Mouse (Mus musculus) c-Kit-positive CD71-positive TER-119-positive erythroid progenitor cells, embryonic 14.5 days (primary cell): Measurements from ENCODE around the gene Plxnb2.

Experiments
- DNase-seq: peaks from one replicate; pipeline ENCODE4 v3.0.0-alpha.2; 2013; ENCODE audit warnings: low spot score

Gene Plxnb2

DNA sequence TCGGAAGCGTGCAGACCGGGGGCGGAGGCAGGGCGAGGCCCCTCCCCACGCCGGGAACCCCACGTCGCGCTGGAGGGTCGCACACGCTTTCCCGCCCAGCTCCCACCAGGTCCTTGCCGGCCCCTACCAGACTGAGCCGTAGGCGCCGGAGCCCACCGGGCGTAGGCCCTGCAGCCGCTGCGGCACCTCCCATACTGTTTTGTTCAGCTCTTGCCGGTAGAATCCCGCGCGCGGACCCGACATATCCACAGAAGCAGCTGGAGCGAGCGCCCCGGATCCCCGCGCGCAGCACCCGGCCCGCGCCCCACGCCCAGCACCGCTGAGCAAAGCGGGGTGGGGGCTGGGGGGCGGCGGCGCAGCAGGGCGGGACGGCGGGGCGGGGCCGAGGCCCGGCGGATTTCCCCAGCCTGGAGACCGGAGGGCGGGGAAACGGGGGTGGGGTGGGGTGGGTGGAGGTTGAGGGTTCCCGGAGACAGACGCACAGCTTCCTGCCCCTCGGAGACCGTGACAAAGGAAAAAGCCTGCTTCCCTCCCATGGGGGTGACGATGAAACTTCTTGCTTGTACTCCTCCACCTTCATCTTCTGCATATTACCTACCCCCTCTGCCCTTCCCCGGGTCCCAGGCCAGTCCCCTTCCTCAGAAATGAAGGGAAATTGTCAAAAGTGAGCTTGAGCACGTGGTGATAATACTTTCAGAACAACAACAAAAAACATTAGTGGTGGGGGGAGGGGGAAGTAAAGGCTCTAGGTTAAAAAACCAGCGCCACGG is 31.1 kb downstream of the Plxnb2 start, which contains the start of gene Mapk11:
Mapk11 (minus strand) TSS at position 358 of the 770 bp plus-strand sequence.
- no peak for DNase-seq

DNA sequence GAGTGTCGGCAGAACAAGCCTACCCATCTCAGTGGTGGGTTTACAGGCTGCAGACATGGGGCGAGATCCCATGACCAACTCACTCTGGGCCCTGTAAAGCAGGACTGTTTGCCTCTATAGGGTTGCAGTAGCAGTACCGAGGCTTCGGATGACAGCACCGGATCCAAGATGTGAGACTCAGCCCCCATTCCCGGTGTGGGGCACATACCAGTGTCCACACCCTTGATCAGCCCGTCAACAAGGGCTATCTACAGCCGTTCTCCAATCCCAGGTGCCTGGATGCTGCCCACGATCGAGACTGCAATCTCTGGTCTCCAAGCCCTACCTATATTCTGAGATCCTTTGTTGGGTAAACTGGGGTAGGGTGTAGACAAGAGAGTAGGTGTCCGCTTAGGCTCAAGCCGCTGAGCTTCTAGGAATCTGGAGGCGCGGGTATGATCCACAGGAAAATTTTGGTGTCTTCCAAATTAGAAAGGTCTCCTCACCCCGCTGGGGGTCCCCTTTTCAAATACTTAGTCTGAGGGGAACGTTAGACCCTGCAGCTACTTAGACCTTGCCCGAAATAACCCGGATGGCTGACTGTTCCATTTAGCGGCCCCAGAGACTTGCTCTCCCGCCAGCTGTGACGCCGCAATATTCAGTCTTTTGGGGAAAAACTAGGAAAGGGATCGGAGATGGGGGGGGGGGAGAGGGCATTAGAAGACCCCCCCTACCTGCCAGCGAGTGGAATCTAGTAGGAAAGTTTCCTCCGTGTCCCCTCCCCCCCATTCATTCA is 31.9 kb downstream of the Plxnb2 start:
- DNase-seq = no peak

DNA sequence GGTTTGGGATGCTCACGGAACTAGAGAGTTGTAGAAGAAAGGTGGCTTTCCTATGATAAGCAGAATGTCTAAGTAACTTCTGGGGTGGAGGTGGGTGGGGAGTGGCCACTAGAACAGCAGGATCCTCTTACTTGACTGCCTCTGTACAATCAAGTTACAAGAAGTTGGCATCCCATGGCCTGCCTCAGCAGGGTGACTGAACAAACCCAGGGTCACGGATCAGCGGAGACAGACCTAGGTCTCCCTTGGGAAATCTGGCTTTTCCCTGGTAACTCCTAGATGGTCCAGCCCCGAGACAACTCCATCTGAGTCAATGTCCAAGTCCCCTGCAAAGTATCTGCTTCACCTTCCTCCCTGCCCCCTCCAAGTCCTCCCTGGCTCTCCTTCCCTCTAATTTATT is 32.7 kb downstream of the Plxnb2 start:
- no peak for DNase-seq

DNA sequence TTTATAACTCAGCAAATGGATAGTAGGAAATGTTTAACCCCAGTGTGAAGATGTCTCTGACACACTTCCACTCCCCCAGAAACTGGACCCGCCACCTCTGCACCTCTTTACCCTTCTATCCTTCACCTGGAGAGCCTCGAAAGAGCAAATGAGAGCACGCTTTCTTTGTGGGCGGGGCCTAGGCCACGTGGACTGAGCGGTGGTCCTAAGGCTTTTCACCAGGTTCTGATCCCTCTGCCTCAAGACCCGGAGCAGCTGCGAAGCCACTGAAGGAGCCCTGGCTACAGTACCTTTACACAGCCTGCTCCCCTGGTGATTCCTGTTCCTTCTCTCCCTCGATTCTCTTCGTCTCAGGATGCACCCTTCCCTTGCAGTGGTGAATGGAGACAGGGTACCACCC is 33.1 kb downstream of the Plxnb2 start:
- no peak for DNase-seq

DNA sequence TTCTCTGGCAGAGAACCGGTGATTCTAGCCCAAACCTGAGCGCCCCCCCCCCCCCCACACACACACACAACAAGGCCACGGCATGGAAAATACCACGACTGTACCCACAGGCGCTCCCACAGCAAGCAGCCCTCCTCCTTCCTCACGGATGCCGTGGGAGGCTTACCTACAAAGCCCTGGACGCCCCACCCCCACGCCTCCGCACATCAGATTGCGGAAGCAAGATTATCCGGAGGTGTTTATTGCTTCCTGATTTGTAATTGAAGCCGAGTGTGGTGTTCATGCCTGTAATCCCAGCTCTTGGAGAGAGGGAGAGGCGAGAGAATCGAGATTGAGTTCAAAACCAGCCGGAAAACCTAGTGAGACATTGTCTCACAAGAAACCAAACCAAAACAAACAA is 33.6 kb downstream of the Plxnb2 start:
- no peak for DNase-seq

DNA sequence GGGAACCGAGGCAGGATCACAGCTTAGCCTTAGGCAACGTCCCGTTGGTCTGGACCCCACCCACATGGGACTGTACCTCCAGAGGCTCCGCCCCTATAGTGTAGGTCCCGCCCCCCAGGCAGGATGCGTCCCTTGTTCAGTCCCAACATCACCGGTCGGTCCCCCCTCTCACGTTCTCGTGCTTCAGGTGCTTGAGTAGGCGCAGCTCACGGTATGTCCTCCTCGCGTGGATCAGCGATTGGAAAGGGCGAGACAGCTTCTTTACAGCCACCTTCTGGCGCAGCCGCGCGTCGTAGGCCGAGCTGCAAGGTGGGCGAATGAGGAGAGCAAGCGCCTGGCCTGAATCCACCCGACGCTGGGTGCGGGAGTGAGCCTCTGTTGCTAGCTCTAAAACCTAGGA is 34.1 kb downstream of the Plxnb2 start:
- DNase-seq = no peak

DNA sequence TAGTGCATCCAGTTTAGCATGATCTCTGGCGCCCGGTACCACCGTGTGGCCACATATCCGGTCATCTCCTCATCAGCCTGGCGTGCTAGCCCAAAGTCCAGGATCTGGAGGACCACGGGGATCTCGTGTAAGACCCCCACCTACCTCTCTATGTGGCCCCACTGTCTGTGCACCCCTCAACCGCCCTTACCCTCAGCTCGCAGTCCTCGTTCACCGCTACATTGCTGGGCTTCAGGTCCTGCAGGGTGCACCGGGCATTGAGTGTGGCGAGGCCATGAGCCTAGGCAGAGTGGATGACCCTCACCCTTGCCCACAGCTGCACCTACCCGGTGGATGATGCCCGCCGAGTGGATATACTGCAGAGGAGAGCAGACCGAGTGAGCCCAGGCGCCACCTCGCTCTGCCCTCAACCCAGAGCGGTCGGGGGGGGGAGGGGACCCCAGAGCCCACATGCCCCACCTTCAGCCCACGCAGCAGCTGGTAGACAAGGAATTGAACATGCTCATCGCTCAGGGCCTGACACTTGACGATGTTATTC is 34.7 kb downstream of the Plxnb2 start:
- no peak for DNase-seq

DNA sequence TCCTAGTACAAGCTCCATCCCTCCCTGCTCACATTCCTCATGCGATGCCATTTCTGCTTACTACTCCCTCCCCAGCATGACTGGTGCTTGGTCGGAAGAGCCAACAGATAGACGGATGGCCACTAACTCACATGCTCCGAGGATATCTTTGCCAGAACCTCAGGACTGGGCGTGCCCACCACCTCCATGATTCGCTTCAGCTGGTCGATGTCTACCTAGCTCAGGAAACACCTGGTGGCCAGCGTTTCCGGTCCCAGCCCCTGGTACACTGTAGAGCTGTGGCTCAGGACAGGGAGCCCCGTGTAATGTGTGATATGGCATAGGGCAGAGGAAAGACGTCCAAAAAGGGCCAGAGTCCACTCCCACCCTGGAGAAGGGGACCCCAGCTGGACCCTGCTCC is 35.6 kb downstream of the Plxnb2 start:
- DNase-seq = no peak

DNA sequence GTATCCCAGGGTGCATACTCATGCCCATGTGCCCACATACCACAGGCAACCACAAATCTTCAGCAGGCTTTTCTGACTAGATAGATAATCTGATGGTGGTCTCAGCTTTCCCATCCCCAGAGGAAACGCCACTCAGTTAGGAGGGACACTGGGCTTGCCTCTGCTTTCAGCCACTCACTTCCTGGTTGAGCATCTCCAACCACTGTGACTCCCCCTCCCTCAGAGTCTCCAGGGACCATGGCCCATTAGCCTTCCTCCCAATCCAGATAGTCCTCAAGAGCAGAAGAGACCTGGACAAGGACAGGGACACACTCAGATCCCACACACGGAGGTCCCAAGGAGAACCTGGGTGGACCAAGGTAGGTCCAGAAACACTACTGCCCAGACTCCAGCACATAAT is 37.5 kb downstream of the Plxnb2 start:
- no peak for DNase-seq

DNA sequence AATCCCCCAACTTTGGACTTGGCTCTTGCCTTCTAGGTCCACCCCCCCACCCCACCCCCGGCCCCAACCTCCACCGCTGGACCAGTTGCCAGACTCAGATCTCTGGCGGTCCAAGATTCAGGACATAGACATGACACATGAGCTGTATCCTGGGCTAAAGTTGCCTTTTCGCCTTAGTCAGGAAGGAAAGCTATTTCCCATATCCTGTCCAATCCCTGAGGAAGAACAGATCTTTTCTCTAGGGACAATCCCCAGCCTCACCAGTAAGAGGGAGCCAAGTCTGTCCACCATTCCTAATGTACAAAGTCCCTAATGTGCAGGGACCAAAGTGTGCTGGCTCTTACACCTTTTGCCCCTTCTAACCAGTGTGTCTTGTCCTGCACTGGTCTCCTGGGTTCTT is 38.7 kb downstream of the Plxnb2 start:
- no peak for DNase-seq

DNA sequence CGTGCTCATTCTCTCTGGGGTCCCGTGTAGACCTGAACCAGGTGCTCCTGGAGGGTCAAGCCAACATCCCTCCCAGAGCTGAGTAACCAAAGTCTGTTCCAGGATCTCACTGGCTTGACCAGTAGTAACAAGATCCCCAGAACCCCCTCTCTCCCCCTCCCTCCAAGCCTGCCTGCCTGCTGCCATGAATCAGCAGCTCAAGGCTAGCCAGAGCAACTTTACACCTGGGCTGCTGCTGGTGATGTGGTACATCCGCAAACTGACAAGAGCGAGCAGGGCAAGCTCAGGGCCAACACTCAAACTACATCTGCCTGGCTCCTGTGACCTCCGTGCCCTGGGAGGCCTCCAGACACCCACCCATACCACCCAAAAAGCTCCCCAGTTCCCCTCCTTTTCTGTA is 39.1 kb downstream of the Plxnb2 start:
- no peak for DNase-seq

DNA sequence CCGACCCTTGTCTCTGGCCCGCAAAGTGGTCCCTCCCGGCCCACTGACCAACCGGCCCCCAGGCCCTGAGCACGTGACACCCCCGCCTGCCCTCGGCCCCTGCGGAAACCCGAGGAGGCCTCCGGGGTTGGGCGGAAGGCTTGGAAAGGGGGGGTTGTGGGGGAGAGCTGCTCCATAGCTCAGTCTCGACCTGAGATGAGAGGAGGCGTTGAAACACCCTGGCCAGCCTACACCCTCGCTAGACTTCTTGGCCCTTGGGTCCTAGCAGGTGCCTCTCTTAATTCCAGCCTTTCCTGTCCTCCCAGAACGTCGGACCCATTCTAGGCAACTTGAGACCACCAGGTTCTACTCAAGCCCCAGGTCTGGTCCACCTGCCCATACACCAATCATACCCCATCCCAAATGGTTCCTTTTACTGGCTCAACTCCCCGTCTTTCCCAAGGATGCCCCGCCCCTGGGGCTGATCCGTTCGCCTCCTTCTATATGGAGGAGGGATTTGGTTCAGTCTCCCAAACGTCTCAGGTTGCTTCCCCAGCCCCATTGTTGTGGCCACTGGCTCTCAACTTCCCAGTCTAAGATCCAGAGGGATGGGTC is 39.8 kb downstream of the Plxnb2 start, which contains the start of gene Mapk12:
Mapk12 (minus strand) TSS at position 45 of the 594 bp plus-strand sequence.
- DNase-seq = no peak

DNA sequence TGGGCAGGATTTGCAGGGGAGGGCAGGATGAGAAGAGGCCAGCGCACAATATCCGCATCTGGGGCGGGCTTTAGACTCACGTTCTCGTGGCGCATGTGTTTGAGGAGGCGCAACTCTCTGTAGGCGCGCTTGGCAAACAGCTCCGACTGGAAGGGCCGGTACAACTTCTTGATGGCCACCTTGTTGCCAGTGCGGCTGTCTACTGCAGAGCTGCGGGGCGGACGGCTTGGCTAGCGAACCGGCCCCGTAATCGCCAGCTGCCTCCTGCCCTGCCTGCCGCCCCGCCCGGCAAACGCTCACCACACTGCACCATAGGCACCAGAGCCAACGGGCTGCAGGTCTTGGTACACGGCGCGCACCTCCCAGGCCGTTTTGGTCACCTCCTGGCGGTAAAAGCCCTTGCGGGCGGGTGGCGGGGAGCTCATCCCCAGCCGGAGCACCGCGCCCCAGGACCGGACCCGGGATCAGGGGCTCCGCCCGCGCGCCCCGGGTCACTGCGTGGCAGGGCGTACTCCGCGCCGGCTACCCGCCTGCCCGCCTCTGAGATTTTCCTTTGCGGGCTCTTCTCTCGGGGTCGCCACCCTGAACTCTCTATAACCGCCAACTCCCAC is 40.4 kb downstream of the Plxnb2 start:
- DNase-seq = no peak

DNA sequence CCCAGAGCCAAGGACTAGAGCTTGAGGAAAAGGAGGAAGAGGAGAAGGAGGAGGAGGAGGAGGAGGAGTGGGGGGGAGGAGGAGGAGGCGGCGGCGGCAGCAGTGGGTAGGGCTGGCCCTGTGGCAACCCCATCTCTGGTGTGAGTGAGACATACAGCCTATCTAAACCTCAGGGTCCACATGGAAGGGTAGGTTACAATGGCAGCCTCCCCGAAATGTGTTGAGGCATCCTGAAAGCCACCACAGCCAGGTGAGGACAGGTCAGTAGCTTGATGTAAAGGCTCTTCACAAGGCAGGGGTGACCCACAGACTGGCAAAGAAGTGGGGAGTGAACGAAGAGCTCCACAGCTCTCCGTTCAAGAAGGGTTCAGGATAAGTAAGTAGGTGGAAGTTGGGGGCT is 42.1 kb downstream of the Plxnb2 start:
- DNase-seq = no peak

DNA sequence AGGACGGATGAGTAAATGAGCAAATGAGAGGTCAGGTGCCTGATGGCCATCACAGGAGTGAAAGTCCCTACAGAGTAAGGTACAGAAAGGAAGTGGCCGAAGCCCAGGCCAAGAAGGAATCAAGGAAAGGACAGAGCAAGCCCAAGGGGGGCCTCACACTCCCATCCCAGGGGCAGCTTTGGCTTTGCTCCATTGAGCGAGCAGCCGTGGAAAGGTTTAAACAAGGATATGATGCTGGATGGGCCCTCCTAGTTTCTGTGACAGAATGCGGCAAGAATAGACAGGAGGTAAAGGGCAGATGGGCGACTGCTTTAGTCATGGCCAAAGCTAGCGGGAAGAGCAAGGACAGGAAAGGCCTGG is 42.6 kb downstream of the Plxnb2 start:
- DNase-seq = no peak

DNA sequence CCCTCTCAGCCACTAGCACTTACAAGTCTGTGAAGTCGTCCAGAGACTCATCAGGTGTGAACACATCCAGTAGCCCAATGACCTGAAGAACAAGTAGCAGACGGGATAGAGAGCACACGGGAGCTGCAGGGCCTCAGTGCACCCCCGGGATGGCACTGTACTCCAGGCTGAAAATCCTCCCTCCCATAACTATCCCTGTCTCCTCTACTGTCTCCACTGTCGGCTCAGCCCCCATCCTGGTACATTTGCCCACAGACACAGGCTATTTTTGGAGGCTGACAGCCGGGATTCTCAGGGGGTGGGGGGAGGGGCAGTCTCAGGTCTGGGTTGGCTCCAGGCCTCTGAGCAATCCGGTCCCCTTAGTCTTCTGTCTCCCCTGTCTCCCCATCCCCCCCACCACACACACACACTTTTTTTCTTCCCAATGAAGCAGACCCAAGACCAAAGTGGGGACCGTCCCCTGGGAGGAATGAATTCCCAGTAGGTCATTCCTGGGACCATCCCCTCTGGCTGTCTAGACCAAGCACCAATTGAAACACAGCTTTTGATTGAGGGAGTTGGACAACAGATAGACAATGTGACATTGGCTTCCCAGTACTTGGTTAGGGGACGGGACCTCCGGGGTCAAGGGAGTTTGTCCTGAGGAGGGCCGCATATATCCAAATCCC is 43.1 kb downstream of the Plxnb2 start:
- no peak for DNase-seq

DNA sequence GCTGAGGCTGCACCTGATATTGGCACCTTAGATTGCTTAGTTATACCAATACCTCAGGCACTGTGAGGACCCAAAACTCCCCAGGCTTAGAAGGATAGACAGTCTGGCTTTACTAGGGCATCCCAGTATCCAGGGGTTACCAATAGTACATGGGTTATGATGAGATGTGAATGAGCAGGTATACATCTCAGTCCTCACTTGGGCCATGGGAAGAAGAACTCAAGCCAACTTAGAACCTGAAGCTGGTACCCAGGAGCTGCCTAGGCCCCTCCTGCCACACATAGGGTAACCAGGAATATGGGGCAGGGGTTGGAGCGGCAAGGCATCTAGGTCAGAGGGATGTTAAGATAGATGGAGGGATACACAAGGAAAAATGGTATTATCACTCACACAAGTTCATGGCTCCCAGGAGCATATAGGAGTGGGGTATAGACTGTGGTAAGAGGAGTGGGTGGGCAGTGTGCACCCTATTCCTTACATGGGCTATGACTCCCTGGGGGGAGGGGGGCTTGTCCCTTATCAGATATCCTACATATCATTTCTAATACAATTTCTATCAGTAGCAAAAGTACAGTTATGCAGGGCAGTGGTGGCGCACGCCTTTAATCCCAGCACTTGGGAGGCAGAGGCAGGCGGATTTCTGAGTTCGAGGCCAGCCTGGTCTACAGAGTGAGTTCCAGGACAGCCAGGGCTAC is 44.0 kb downstream of the Plxnb2 start:
- no peak for DNase-seq

DNA sequence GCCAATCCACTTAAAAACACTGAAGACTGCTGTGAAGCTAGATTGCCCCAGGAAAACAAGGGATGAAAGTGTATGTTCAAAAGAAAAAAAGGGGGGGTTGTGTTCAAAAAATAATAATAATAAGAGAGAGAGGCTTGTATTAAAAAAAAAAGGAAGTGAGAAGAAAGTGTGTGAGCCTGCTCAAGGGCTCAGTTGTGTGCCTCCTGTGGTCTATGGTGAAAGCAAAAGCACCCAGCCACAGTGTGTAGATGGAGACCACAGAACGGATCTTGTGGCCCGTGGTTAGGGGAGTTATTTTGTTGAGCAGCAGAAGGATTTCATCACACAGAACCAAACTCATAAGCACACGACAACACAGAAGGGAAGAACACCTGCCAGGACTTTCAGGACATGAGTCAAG is 49.3 kb downstream of the Plxnb2 start:
- no peak for DNase-seq

DNA sequence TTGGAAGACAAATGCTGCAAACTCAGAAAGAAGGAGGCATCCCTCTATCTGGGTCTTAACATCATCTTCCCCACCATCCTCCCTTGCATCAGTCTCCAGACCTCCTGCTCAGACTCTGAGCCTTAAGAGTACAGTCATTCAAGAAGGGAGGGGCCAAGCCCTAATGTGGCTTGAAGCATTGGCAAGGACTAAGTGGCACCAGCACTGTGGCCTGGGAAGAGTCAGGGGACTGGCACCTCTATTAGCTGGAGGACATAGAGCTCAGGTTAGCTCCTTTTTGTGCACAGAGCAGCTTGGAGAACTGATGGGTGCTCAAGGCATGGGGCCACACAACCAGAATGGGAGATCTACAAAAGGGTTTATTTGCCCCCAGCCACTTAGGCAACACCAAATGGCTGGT is 50.3 kb downstream of the Plxnb2 start:
- DNase-seq = no peak

DNA sequence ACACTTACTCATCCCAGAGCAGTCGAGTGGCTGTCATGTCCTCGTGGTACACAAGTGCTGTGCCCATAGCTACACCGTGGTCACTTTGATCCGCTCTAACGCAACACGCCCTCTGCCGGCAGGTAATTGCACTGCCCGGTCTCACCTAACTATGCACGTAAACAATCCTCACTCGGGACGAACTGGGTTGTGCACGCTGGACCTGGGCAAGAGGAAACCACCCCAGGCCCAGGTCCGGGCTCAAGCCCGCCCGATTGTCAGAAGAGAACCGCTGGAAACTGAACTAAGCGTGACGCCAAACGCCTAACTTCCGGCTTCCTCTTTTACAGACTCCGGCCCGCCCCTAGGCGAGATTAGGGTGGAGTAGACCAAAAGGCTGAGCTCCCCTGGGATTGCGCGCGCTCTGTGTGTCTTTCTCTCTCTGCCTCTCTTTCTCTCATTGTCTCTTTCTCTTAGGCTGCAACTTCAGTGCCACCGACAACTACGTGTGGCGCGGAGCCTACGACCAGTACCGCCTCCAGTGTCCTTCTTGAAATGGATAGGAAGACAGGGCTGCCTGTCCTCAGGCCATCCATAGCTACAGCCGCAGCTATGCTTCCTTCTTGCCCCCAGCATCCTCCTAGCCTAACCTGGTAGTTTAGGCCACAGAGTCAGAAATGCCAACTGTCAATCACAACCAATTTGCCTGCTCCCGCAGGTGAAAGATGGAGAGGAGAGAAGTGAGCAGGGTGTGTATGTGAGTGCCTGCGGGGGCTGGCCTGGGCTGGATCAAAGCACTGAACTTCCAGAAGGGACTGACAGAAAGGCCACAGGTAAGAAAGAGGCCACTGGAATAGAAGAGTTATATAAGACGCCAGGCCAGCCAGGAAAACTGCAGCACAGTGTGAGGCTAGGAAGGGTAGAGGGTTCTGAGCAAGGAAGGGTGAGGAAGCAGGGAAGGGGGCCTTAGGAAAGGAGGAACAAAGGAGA is 51.9 kb downstream of the Plxnb2 start, which contains the start of gene Hdac10:
Hdac10 (minus strand) TSS at position 319 of the 969 bp plus-strand sequence.
- DNase-seq = peak; percentile 81
